Mouse (Mus musculus) c-Kit-negative CD71-positive TER-119-positive erythroid progenitor cells, embryonic 14.5 days (primary cell): Measurements from ENCODE around the gene Notch4.

Experiments
- DNase-seq: peaks from one replicate; pipeline ENCODE4 v3.0.0-alpha.2; 2013; ENCODE audit warnings: low read depth, low spot score

Notch4 gene

GRCm38 (mm10) chr17:34626773-34627092 is 62.7 kb downstream of the Notch4 start:
- DNase-seq, result no peak

DNA sequence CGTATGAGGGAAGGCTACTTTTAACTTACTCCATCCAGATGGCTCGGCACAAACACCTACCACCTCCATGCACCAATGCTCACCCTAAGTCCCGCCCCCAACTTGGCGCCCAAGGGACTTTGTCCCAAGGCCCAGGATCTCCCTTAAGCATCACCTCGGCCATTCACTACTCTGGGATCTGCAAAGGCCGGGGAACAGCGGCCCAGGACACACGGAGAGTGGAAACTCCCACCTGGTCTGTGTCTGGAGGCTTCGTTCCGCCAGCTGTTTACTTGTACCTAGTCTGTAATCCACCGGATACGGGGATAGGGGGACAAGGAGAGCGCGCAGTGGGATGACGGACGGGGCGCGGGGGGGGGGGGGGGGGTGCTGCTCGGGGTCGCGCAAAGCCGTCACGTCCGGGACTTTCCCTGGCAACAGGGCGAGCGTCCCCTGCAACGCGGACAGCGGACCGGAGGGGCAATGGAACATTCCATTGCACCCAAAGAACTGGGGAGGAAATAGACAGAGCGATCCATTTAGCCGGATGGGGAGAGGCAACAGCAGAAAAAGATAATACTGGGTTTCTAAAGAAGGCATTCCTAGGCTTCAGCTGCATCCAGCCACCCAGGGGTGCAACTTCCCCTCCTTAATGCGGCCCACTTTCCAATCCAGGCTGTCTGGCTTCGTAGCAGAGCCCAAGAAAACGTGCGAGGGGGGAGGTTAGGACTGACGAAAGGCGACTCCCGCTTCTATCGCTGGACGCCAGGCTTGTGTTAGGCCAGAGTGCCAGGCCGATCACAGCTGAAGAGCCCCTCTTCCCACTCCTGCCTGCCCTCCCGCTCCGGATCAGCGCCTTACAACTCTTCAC is 63.2 kb downstream of the Notch4 start:
- DNase-seq, result no peak

DNA sequence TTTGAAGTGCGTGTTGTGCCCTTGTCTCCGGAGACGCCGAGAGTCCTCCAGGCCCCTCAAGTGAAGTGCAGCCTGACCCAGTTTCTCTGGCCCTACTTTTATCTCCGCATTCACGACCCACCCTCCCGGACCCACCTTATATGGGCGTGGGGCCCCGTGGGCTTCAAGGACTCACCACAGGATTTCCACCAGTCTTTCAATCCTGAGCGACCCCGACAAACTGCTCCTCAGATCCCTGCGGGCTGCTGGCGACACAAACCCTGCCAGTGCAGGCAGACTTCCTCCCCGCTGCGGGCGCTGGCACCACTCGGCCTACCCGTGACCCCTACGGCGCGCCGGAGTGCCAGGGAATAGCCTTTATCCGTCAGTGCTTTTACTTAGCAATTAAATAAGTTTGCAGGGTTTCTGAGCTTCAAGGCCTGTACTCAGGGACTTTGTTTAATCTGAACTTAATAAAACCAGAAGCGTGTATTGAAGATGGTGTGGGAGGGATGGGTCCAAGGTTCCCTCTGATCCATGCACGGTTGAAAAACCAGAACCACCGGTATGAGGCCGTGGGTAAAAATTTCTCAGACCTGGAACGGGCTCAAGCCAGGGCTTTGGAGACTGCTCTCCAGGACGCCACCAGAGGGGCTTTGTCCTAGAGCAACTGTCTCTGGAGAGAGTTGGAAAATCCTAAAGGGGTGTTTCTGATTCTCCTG is 64.0 kb downstream of the Notch4 start, which contains the start of gene Ppt2:
TSS of gene Ppt2 (minus strand) at position 568 of the 701 bp plus-strand sequence.
- DNase-seq, result no peak

DNA sequence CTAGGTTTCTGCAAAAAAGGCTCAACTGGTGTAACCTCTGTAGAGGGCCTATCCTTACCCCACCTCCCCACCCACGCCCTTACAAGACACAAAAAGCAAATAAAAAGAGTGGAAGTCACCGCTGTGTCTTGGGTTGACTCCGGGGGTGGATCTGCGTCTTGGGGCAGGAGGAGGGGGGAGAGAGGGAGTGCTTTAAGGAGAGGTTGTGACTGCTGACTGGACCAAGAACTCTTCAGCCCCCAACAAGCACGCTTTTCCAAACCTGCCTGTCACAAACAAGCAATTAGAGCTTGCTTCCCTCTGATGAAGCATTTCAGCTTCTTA is 64.5 kb downstream of the Notch4 start:
- no peak for DNase-seq

DNA sequence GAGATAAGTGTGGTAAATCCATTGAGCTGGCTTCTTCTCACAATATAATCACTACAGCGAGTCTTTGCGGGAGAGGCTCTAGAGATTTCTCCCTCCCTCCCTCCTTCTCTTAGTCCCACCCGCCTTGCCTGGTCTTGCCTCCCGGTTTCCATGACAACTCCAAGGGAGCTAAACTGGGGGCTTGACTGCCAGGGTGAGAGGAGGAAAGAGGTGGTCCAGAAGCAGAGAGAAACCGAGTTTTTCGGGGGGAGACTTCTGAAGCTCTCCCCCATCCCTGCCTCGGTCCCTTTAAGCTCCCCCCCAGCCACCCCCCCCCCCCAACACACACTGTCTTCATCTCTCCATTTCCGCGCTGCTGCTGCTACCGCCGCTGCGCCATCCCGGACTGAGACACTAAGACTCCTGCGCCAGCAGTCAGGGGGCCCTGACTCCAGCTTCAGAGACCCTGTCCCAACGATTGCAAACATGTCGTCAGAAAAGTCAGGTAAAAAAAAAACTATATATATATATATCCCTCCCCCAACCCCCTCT is 65.2 kb downstream of the Notch4 start, which contains the start of gene Prrt1:
TSS of gene Prrt1 (plus strand) at position 313 of the 531 bp plus-strand sequence.
- DNase-seq, result no peak

DNA sequence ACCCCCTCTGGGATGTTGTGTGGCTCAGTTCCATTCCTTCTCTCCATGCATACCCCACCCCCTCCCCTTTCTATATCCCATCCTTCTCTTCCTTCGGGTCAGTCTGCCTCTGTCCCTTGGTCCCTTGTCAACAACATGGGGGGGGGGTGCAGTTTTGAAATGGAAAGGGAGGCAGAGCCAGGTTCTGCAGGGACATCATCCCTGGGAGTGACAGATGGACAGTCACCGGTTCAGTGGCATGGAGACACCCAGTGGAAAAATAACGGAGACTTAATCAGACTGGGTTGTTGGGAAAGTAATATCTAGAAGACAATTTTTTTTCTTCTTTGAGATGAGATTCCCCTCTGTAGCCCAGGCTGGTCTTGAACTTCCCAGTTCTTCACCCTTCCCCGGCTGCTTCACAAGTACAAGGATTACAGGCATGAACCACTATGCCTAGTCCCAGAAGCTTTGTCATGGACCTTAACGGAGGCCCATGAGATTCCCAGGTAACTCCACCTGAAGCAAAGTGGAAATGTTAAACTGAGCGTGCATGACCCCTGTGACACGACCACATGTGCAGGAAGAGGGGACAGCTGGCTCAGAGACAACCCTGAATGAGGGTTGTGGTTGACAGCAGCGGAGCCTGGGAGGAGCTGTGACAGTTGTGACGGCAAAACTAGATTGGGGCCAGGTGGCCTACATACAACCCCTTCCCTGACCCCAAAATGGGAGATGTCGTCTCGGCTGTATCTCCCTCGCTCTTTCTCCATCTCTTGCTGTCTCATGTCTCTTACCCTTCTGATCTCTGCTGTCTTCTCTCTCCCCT is 65.9 kb downstream of the Notch4 start:
- DNase-seq, result no peak

- no peak for DNase-seq
Measured at GRCm38 (mm10) chr17:34630761-34631301, 66.8 kb downstream of the Notch4 start.

DNA sequence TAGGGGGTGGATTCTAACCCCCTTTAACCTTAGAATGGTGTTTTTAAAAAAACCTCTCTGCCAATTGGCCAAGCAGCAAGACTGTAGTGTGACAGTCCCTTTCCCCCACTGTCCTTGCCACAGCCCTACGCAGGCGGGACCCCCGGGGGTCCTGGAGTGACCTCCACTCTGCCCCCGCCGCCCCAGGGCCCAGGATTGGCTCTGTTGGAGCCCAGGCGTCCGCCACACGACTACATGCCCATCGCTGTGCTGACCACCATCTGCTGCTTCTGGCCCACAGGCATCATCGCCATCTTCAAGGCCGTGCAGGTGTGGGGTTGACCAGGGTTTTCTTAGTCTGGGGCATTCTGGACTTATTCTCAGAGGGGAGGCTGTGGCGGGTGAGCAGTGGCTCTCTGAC is 67.6 kb downstream of the Notch4 start:
- no peak for DNase-seq

DNA sequence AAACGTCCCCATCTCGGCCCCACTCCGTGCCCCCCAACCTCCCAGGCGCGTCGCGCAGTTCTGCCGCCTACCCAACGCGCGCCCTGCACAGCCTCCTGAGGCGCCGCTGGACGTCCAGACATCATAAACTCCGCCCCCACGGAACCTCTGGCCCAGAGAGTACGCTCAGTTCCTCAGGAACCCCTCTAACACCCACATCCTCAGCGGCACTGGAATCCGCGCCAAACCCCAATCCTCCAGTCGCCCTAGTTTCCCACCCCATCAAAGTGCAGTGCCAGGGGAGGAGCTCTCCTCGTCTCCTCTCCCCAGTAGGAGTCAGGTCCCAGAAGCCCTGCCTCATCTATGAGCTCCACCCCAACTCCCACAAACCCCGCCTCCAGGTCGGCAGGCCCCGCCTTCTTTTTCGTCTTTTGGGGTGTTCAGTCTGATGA is 68.2 kb downstream of the Notch4 start:
- DNase-seq, result no peak

DNA sequence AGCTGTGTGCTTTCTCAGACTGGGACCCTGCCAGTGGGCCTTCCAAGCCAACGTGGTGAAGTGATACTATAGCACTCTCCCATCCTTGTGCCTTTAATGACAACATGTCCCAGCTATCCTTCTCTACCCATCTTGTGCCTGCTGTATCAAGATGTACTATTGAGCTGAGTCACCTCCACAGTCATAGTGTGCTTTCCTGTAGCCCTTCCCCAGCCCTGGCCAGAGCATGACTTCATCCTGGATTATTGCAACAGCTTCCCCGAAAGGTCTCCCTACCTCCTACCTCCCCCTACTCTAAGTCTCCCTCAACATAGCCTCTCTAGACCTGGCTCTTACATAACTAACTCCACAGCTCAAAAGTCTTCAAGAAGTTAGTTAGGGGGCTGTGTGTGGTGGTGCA is 71.6 kb downstream of the Notch4 start:
- no peak for DNase-seq

- DNase-seq, result no peak
Measured at GRCm38 (mm10) chr17:34637459-34637858, 73.4 kb downstream of the Notch4 start.
